Mouse (Mus musculus) MEL (cell line): ENCODE results near the gene Ncapd2.

Experiments
- GATA1 ChIP-seq: IDR thresholded peaks from 2 replicates; pipeline ENCODE4 v1.6.1; 2011; ENCODE audit warnings: low read depth, low read length, improper control_type of control experiment
- MAX ChIP-seq: IDR thresholded peaks from 2 replicates; pipeline ENCODE4 v1.6.1; 2011; ENCODE audit warnings: low read length, improper control_type of control experiment
- TBP ChIP-seq: IDR thresholded peaks from 2 replicates; pipeline ENCODE4 v1.8.0; 2011; ENCODE audit warnings: low read depth, low read length, improper control_type of control experiment
- USF2 ChIP-seq, 2 experiments: IDR thresholded peaks; 2 replicates each; pipeline ENCODE4 v1.6.1; 2011 to 2012; ENCODE audit warnings: improper control_type of control experiment in 2 of 2, low read length in 2 of 2, borderline replicate concordance in 1 of 2, inconsistent platforms in 1 of 2, low read depth in 1 of 2, mild to moderate bottlenecking in 1 of 2; ENCODE audit not compliant: insufficient read depth in 1 of 2

DNA sequence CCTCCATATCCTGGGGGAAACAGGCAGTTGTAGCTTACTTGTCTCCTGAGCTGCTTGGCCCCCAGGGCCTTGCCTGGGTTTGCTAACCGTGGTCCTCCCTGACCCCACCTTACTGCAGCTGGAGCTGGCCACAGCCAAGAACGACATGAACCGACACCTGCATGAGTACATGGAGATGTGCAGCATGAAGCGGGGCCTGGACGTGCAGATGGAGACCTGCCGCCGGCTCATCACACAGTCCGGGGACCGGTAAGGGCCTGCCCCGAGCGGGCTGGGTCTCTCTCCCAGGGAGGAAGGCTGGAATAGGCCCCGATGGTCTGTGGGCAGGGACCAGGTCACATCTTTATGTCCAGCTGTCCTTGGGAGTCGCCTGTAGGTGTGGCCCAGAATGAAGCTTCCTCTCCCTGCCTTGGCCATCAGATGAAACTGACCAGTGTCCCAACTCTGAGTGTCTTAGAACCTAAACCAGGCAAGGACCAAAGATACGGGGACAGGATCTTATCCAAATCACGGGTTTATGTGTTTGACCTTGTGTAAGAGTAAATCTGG is 32.5 kb downstream of the Ncapd2 start:
- TF ChIP-seq TBP (no peak), USF2 (IDR thresholded peaks at IDR 0.05; ENCODE audit: borderline replicate concordance in 1 of 2, insufficient read depth in 1 of 2, low read depth in 1 of 2, low read length in 2 of 2) (no peak), GATA1 (no peak), MAX (no peak)
